Mouse (Mus musculus): ENCODE measurements around the gene Mctp2.

The Mctp2 gene

DNA sequence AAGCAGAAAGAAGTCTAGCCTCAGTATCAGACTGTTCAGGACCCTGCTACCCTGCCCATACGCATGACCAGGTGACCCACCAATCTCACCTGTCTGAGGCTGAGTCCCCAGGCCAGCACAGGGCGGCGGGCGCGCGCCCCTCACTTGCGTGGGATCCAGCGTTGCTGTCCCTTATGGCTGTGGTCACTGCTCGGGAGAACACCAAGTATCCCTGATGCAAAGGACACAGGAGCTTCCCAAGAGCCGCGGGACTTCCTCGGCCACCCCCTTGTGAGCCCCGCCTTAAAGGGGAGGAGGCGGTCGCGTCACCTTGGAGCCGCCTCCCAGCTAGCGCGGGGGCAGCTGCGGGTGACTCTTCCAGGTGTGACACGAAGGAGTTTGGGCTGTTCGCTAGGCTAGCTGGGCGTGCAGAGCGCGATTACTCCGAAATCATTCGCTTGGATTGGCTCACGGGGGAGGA lies at the start of gene Mctp2:
TSS of gene Mctp2 (minus strand) at position 227 of the 460 bp plus-strand sequence.
- DNase-seq (ENCODE audit: low spot score) = peak; percentile 7

DNA sequence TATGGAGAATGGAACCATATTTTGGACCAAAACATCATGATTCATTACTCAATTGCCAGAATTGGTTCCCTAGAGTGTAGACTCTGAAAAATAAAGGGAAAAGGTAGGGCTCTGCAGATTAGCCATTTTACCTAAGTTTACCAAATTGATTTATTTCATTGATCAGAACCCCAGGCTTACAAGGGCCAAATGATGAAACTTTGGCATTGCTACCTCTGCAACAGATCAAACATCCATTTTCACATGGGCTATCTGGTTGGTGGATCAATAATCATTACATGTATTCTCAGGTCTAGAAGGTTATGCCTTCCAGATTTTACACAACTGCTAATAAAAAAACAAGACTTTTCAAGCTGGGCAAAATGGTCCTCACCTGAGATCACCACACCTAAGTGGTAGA lies 39.5 kb upstream of the Mctp2 start:
- no peak for DNase-seq (ENCODE audit: low spot score)

DNA sequence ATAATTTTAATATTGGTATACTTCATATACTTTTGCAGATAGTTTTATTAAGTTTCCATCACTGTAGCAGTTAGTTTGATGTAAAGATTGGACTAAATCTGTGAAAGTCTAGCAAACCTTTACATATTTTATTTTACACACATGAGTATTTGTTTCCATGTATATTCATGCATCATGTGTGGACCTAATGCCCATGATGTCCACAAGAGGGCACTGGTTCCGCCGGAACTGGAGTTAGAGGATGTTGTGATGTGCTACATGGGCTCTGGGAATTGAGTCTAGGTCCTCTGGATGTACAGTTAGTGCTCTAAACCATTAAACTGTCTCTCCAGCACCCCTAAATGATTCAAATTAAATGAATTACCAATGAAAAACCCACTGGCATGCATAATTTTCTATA lies 37.3 kb upstream of the Mctp2 start:
- DNase-seq (ENCODE audit: low spot score) = no peak

DNA sequence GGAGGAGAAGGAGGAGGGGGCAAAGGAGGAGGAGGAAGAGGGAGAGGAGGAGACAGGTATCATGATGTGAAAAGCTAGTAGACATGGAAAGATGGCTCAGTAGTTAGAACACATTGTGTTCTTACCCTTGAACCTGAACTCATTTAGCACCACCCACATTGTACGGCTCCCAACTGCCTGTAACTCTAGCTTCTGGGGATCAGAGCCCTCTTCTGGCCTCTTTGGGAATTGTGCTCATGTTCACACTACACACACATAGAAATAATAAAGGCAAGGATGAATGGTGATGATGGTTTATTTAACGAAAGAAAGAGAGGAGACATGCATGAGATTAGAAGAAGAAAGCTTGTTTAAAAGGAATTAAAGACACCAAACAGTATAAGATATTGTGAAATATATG lies 36.4 kb upstream of the Mctp2 start:
- DNase-seq (ENCODE audit: low spot score) = no peak

DNA sequence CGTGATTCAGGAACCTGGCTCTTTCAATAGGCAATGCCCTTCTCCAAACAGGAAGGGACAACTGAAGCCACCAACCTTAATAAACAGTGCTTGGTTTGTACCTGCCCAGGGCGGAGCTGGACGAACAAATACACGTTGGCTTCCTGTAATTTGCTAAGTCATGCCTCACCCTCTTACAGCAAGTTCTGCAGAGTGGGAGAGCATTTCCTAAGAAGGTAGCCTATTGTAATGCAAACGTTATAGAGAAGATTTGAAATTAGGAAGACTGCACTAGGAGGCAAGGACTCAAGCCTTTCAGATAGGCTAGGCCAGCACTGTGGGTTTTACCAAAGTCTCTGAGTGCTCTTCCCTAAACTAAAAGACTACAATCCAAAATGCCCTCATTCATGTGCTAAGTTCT lies 19.6 kb upstream of the Mctp2 start:
- DNase-seq (ENCODE audit: low spot score) = no peak

DNA sequence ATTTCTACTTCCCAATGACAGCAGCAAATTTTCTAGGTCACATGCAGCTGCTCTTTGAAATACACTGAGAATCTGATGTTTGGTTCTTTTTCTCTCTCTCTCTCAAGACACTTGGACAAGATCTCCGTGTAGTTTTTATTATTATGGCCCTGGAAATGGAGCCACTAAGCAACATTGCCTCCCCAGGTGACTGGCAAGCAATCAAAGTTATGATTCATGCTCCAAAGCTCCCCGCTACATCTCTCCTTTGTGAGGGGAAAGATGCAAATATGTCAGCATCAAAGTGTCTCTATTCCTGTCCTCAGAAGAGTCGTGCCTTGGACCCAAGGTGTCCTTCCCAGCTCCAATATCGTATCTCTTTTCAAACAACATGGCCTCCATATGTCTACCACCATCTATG lies 14.5 kb upstream of the Mctp2 start:
- DNase-seq (ENCODE audit: low spot score) = no peak

DNA sequence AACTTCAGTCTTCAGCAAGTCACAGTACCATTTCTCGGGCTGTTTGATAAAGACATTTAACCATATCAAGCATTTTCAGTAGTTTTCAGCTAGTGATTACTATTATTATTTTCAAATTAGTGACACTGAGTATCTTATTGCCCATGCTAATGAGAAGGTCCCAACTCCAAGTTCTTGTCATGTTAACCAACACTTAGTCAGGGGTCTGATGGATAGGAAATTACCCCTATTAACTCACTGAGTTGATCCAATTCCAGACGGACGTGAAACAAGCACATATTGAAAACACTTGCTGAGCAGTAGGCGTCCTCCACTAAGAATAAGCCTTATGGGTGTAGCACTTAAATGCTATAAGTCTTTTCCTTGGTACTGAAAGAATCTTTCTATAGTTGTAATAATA lies 14.0 kb upstream of the Mctp2 start:
- DNase-seq (ENCODE audit: low spot score) = no peak

DNA sequence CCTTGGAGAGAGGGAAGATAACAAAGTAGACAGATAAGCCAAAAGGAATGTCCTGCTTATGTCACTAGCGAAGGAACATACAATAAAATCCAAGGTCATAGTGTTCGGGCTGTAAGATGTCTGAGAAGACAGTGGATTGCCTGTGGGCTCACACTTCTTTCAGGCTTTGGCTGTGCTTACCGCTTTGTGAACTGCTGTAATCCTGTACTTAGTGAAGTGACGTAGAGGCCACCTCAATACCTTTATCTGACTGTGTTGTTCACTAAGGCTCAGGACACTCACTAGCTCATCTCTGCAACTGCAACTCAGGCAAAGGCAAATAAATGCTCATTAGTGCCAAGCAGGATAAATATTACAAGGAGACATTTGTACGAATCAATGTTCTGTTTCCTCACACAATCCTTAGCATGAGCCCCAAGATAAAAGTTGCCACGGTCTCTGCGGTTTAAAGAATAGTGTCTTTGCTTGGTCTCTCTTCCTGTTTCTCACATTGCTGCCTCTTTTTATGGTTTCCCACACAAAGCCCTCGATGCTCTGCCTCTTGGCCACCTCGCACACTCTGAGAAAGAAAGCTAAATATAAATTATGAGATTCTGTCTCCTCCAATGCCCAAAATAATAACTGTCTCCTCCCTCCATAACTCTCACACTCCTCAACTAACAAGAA lies 8.1 kb upstream of the Mctp2 start:
- DNase-seq (ENCODE audit: low spot score) = no peak

DNA sequence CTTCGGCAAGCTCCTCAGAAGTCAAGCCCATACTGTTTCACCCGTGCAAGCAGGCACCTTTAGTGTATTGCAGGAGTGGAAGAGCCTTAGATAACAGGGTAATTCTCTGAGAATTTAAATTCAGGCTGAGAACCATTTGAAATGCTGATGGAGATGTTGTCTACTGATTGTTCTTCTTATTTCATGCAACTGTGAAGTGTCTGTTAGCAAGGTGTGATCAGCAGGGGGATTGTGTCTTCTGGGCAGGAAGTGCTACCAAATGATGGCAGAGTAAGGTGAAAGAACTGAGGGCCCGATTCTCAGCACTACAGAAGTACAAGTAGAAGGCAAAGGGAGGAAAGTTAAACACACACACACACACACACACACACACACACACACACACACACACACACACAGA lies 7.5 kb upstream of the Mctp2 start:
- DNase-seq (ENCODE audit: low spot score) = no peak

DNA sequence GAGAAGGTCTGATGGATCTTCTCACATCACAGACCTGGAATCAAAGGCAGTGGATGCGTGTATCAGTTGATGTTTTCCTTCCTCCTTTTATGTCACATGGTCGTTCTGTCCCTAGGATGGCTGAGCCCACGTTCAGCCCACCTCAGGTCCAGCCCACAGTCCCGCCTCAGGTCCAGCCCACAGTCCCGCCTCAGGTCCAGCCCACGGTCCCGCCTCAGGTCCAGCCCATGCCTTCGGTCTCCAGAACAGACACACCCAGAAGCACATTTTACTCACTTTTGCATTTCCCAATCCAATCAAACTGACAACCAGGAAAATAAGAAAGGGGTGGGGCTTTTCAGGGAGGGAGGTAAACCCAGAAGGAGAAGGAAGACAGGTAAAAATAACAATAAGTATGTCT lies 5.2 kb upstream of the Mctp2 start:
- no peak for DNase-seq (ENCODE audit: low spot score)

DNA sequence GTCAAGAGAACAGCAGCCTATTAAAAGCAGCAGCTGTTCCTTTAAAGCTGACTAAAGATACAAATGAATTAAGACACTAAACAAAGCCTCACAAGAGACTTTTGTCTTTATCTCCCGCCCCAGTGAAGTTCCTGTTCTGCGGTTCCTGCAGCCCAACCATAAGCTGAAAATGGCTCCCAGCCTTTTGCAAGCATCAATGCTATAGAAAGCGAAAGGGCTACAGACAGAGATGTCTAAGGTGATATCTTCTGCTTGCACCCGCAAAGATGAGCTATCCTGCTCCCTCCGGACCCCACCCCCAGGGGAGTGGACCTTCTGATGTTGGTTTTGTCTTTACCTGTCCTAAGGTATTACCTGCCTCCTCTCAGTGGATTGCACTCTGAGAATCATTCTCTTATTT lies 1.7 kb upstream of the Mctp2 start:
- DNase-seq (ENCODE audit: low spot score) = no peak

DNA sequence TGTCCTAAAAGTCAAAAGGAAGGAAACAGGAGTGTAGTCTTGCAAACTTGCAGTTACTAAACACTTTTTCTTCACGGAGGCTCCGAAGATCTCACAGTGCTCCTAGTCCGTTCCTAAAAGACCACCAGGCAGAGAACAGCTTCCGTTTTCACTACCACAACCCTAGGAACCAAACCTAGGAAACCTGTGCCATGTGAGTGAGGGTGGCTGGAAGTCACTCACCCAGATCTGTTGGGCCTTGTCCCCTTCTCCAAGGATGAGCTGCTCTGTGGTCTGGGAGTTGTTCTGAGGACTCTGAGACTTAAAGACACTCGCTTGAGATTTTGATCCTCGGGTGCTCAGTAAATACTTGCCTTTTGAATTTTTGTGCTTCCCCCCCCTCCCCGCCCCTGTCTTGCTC lies 439 bp upstream of the Mctp2 start:
- no peak for DNase-seq (ENCODE audit: low spot score)

DNA sequence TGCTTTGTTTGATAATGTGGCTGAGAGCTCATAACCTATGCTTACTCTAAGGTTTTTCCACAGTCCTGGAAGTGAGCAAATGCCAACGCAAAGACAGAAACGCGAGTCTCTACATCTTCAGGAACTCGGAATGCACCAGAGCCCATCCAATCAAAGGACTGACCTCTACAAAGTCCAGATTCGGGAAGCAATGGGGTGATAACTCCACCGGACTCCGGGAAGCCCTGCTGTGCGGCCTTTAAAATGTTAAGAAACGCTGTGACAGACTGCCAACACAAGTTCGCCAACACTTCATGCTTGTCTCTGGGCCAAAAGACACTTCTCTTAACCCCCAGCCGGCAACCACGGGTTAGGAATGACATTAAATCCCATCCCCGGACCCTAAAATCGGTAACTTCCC lies 437 bp downstream of the Mctp2 start:
- no peak for DNase-seq (ENCODE audit: low spot score)

DNA sequence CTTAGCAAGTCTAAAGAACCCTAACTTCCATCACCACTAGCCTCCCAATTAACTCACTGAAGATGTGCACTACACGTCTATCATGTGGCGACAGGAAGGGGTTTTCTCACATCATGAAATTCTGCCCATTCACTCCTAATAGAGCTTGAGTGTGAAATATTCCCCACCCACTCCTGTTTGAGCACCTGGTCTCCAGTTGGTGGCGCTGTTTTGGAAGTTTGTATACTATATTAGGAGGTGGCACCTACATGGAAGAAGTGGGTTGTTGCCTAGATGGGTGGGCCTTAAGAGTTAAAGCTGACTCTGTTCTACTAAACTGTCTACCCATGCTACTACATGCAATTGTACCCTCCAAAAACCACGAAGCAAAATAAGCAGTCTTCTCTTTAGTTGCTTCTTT lies 4.7 kb downstream of the Mctp2 start:
- DNase-seq (ENCODE audit: low spot score) = no peak

DNA sequence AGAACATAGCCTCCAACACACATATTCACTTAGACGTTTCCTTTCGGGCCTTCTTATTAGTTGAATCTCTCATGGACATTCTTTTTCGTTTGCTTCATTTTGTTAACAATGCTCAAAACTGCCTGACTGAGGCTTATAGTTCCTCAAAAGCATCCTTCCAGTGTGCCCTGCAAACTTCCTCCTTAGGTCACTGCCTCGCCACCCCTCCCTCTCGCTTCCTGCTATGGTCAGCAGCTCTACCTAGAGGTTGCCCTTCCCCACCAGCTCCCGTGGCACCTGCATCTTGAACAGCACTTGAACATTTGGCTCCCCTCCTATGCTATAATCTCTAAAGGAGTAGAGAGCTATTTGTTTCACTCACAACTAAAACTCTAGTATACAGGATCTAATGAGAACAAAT lies 6.7 kb downstream of the Mctp2 start:
- DNase-seq (ENCODE audit: low spot score) = no peak

DNA sequence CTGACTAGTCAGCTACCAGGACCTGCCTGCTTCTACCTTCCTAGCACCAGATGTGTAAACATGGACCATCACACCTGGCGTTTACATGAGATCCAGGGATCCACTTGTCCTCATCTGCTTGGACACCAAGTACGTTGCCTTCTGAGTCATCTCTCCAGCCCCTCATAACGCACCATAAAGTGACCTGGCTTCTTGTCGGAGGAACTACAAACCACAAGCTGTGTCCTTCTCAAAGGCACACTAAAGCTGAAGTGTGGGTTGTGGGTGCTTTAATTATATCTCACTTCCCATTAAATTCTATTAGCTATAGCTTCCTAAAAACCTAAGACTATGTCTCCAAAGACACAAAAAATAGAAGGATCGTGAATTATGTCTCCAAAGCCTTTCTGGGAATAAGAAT lies 9.4 kb downstream of the Mctp2 start:
- DNase-seq (ENCODE audit: low spot score) = no peak

DNA sequence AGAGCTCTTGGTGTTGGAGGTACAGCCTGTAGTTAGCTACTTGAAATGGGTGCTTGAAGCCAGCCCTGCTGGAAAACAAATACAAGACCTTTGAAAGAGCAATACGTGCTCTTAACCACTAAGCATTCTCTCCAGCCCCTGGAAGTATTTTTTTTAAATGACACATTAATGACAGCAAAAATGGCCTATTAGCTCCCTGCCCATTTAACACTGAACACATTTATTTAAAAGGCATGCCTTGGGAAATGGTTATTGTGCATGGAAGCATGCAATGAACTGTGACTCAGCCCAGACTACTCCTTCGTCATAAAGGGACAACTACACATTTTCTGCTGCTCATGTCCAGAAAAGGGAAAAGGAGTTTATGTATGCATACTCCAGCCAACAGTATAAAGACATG lies 10.2 kb downstream of the Mctp2 start:
- no peak for DNase-seq (ENCODE audit: low spot score)

DNA sequence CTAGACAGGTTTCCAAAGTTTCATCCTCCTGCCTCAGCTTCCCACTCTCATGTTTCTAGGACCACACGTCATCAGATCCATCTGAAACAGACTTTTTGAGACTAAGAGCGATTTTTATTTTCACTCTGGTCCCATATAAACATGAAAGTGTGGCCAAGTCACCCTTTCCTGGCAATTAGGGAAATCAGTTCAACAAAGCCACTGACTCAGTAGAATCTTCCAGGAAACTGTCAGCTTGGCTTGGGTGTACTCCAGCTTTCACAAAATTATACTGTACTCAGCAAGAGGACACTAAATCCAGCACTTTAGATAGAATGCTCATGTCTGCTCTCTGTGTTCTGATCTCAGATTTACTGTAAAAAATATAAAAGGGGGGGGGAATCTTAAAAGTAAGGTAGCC lies 11.5 kb downstream of the Mctp2 start:
- no peak for DNase-seq (ENCODE audit: low spot score)

DNA sequence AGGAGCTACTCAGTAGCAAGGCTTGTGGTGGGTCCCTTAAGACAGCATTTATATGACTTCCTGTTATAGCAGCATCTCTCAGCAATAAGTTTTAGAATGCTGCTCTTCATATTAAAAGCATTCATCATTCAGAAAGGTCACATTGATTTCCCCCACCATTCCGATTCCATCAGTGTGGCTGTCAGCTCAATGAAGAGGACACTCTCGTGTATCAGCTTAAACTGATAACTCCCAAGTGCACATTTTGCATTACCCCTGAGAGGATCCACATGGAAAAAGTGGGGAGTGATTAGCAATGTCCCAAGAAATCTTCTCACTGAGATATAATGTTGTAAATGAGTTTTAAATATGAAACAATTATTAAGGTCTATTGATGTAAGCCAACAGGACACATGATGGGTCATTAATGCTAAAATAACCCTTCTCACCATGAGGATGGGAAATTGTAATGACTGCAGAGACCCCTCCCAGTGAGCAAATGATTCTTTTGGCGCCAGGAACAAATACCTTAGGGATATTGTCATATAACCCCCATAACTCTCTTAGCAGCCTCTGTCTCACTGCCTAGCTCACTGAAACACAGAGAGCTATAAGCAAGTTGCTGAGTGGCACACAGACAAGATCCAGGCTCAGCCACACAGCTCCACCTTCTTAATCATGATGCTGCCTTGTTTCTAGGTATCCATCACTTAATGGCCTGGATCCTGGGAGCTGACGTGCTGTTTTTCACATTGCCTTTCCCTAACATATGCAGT lies 12.4 kb downstream of the Mctp2 start:
- no peak for DNase-seq (ENCODE audit: low spot score)

DNA sequence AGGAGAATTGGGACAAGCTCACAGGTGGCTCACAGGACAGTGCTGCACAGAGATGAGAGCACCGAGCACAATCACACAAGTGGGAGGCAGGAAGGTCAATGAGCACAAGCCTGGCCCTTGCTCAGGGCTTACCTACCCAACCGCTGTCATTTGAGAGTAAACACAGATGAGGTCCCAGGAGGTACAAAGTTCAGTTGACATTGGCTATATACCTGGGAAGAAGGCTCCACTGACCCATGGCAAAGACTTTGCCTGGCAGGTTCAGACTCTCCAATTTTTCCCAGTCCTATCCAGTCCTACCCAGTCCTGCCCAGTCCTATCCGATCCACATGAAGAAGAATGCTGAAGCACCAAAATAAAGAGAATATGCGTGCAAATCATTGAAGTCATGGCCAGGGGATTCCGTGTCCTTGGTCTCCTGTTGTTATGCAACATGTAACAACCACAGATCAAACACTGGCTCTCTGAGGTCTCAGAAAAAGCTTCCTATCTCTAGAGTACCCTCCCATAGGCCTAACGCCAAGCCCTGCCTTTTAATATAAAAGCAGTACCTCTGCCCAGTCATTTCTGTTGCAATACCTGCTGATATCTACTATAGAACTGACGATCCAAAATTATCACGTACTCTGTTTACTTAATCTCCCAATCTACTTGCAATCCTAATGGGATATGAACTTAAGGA lies 14.0 kb downstream of the Mctp2 start:
- no peak for DNase-seq (ENCODE audit: low spot score)

DNA sequence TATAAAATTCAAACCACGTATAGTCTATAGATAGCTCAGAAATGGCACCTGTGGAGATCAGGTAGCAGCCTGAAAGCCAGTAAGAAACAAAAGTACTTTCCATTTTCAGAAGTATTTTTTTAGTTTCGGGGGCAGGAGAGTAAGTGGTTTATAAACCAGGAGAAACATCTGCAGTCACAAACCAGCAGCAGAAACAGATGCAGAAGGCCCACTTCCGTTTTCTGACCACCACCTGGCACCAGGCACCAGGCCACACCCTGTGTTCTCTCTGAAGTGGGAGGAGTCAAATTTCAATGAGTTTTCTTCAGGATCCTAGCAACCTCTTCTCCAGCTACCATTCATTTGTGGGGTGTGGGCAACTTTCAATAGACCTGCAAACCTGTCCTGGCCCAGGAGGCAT lies 25.7 kb downstream of the Mctp2 start:
- no peak for DNase-seq (ENCODE audit: low spot score)

DNA sequence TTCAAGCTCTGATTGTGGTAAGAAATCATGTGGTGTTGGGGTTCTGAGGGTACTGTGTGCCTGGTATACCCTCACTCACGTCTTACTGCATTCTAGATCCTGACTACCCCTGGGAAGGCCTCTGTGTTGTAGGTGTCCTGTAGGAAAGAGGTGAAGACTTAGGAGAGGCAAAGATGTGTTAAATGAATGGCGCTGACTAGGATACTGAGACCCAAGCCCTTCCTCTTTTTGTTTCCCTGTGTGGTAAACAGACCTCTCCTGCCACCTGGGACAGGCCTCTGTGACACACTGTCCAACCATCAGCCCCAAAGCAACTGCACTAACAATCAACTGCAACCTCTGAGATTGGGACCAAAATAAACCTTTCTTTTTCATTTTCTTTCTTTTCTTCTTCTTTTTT lies 28.0 kb downstream of the Mctp2 start:
- no peak for DNase-seq (ENCODE audit: low spot score)

DNA sequence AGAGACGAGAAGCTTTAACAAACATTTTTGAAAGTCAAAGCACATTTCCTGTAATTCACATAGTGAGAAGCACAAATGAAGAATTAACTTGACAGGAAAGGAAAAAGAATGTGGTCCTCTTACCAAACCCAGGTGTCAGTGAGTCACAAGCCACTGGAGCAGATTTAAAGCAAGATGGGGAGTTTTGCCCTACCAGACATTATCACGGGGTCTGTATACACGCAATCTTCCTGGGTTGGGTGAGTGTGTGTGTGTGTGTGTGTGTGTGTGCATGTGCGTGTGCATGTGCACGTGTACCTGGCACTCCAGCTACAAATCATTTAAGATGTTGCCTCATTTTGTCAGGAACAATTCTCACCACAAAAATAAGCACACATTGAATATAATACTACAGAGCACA lies 30.9 kb downstream of the Mctp2 start:
- DNase-seq (ENCODE audit: low spot score) = no peak
